Mouse (Mus musculus) lung, embryonic 14.5 days (tissue): ENCODE data around the gene Ccnd3. TPM values are rescaled to one million over a fixed set of nuclear protein-coding genes. Genes with fewer than 3 reads are reported as not detected.

Experiments
- ATAC-seq: fragments of 200-750 bp; cut with Nextera tagmentation; 2 replicates; pipeline ENCODE4 v1.8.0; 2017; ENCODE audit warnings: mild to moderate bottlenecking, moderate TSS enrichment, moderate library complexity; ENCODE audit not compliant: insufficient read depth
- DNase-seq: peaks from one replicate; pipeline ENCODE4 v3.0.0-alpha.2; 2015
- H3K27ac ChIP-seq: fragments of 300-500 bp; sonication (generic); 2 replicates; pipeline ENCODE4 v1.5.1; 2014; ENCODE audit warnings: low read depth, mild to moderate bottlenecking, moderate library complexity
- H3K27me3 ChIP-seq: fragments of 300-500 bp; sonication (generic); 2 replicates; pipeline ENCODE4 v1.6.1; 2014; ENCODE audit warnings: low read length, control low read depth; ENCODE audit not compliant: insufficient read depth
- H3K36me3 ChIP-seq: fragments of 300-500 bp; sonication (generic); 2 replicates; pipeline ENCODE4 v1.6.1; 2014; ENCODE audit warnings: control low read depth; ENCODE audit not compliant: insufficient read depth
- H3K4me1 ChIP-seq: fragments of 300-500 bp; sonication (generic); 2 replicates; pipeline ENCODE4 v1.6.1; 2014; ENCODE audit warnings: antibody characterized with exemption, control low read depth; ENCODE audit not compliant: insufficient read depth
- H3K4me2 ChIP-seq: fragments of 300-500 bp; sonication (generic); 2 replicates; pipeline ENCODE4 v1.6.1; 2014; ENCODE audit warnings: mild to moderate bottlenecking
- H3K4me3 ChIP-seq: fragments of 300-500 bp; sonication (generic); 2 replicates; pipeline ENCODE4 v1.5.1; 2014; ENCODE audit warnings: low read depth, low read length
- H3K9ac ChIP-seq: fragments of 300-500 bp; sonication (generic); 2 replicates; pipeline ENCODE4 v1.6.1; 2014
- H3K9me3 ChIP-seq: fragments of 300-500 bp; sonication (generic); 2 replicates; pipeline ENCODE4 v1.6.1; 2016; ENCODE audit warnings: low read depth, low read length, control low read depth
- CTCF ChIP-seq: IDR thresholded peaks from 2 replicates; pipeline ENCODE4 v1.5.1; 2016; ENCODE audit warnings: antibody characterized with exemption, low read depth
- WGBS: fragments of 180-500 bp; shearing (Covaris S2); extraction: QIAGEN DNeasy Blood & Tissue Kit; methylation state at CpG from one replicate; pipeline ENCODE4 v1.1.7; 2014; 5-methylcytosine and 5-hydroxymethylcytosine counted together
- polyA plus RNA-seq: library from polyadenylated mRNA; unstranded; fragments of >200 nt; fragmentation: Nextera tagmentation; extraction: Ambion mirVana; gene quantifications from 2 replicates; pipeline ENCODE4 v1.2.1, GENCODE M21; 2014

Ccnd3 gene
- polyA plus RNA-seq, 1 experiment from 2014 or later, result 308 TPM

DNA sequence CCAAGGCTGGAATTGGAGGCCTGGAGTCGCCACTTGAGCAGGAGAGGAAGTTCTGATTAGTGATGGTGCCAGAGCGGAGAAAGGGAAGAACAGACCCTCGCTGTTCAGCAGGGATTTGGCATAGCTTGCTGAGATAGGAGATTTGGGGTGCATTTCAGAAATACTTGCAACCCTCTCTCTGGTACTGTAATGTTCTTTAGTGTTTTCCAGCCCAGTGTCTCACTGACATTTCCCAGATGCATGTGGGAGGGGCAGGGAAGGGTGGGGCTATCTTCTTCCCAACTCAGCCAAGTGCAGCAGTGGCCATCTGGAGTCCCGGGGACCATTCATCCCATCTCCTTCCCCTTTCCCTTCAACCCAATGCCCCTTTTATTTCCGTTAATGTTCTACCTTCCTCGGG, 54.9 kb downstream of the Ccnd3 start:
- 0 out of 2 replicates have a peak, but pooled peaks cover 2% of the 10 kb centered on the region for H3K4me1 ChIP-seq
- H3K4me3 ChIP-seq, result no peak overlapping the region
- no peak overlapping the region for H3K9ac ChIP-seq
- H3K4me2 ChIP-seq, result no peak overlapping the region
- ATAC-seq (no peak), DNase-seq (no peak)
- 54% methylated on average over 6 of the region's 6 CpGs for WGBS
- H3K9me3 ChIP-seq, result no peaks in the 10 kb centered on the region
- no peaks in the 10 kb centered on the region for H3K27me3 ChIP-seq
- no peak for TF ChIP-seq CTCF
- H3K36me3 ChIP-seq, result no peaks in the 10 kb centered on the region
- H3K27ac ChIP-seq, result no peak overlapping the region

DNA sequence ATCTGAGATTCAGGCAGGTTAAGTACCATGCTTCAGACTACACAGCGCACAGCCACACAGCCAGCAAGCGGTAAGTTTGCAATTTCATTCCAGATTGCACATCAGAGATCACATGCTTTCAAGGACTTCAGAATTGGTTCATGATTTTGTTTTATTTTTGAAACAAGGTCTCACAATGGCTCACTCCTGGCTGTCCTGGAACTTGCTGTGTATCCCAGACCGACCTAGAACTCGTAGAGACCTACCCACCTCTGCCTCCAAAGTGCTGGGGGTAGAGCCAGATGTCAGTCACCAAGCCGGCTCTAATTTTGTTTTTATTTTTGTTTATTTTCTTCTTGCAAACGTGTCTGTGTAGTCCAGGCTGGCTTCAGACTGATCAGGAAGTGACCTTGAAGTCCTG, 58.0 kb downstream of the Ccnd3 start:
- Histone ChIP-seq H3K4me1 (no peaks in the 10 kb centered on the region), H3K4me3 (no peak overlapping the region), H3K4me2 (no peak overlapping the region), H3K27me3 (no peaks in the 10 kb centered on the region), H3K27ac (no peak overlapping the region), H3K36me3 (no peaks in the 10 kb centered on the region), H3K9ac (no peak overlapping the region), H3K9me3 (no peaks in the 10 kb centered on the region)
- WGBS, result 77% methylated on average over 6 of the region's 6 CpGs
- ATAC-seq (no peak), DNase-seq (no peak)
- no peak for TF ChIP-seq CTCF

DNA sequence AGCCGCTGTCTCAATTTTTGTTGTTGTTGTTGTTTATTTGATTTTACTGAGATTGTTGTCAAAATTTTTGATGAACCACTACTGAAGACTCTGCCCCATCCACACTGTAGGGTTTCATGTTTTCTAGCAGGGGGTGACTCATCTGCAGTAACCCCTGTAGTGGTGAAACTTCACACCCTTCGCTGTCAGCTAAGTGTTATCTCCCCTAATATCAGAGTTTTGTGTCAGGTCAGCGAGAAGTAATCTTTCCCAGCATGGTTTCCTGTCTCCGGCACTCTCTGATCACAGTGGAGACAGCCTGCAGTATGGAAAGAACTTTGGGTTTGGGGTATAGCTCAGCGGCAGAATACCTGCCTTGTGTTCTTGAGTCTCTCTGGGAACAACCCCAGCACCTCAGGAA, 59.8 kb downstream of the Ccnd3 start:
- 74% methylated on average over 5 of the region's 5 CpGs for WGBS
- Histone ChIP-seq H3K4me1 (no peaks in the 10 kb centered on the region), H3K27me3 (no peaks in the 10 kb centered on the region), H3K36me3 (no peaks in the 10 kb centered on the region), H3K4me3 (no peak overlapping the region), H3K4me2 (no peak overlapping the region), H3K9ac (no peak overlapping the region), H3K9me3 (no peaks in the 10 kb centered on the region), H3K27ac (no peak overlapping the region)
- TF ChIP-seq CTCF, result no peak
- DNase-seq (no peak), ATAC-seq (no peak)

DNA sequence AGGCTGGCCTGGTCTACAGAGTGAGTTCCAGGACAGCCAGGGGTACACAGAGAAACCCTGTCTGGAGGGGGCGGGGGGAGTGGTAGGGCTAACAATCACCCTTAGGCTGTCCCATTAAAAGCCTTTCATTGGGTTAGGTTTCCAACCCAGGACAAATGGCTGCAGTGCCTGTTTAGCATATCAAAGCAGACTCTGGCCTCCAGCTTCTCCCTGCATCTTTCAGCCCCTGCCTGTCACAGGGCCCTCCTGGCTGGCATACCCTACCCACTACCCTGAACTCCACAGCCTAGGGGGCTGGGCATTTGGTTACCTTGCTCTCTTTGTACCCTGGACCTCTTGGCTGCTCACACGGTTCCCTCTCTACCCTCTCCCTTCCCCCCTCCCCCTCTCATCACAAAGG, 61.3 kb downstream of the Ccnd3 start:
- H3K4me1 ChIP-seq, result no peaks in the 10 kb centered on the region
- H3K27ac ChIP-seq, result no peak overlapping the region
- no peaks in the 10 kb centered on the region for H3K27me3 ChIP-seq
- H3K9ac ChIP-seq, result no peak overlapping the region
- no peak for ATAC-seq
- H3K9me3 ChIP-seq, result no peaks in the 10 kb centered on the region
- no peak overlapping the region for H3K4me3 ChIP-seq
- H3K36me3 ChIP-seq, result no peaks in the 10 kb centered on the region
- H3K4me2 ChIP-seq, result no peak overlapping the region
- TF ChIP-seq CTCF, result no peak
- DNase-seq, result no peak
- WGBS, result 53% methylated on average over 2 of the region's 2 CpGs

DNA sequence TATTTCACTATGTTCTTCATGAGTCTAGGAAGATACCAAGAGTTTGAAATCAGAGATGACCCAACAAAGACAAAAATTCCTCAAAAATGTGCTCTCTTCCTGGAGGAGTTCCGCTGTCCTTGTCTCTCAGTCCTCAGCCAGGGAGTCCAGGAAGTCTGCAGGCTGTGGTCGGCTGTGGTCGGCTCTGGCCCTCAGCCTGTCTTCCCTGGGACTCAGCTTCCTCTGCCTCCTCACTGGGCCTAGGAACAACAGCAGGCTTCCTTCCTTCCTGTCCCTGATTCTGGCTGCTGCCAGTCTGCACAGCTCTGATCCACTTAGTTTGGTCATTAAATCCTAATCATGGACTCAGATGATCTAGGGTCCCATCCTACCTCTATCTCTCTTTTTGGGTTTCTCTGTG, 62.4 kb downstream of the Ccnd3 start:
- H3K9ac ChIP-seq, result no peak overlapping the region
- ATAC-seq, result peak; percentile 41; the same call in 1 of the 2 replicates
- H3K27ac ChIP-seq, result peak overlapping the region; percentile 21; the same call in 1 of the 2 replicates
- 63% methylated on average over 3 of the region's 3 CpGs for WGBS
- no peak overlapping the region for H3K4me3 ChIP-seq
- H3K27me3 ChIP-seq, result no peaks in the 10 kb centered on the region
- no peak for TF ChIP-seq CTCF
- H3K4me2 ChIP-seq, result no peak overlapping the region
- no peaks in the 10 kb centered on the region for H3K36me3 ChIP-seq
- H3K4me1 ChIP-seq, result no peaks in the 10 kb centered on the region
- peak; percentile 50 for DNase-seq
- H3K9me3 ChIP-seq, result no peaks in the 10 kb centered on the region

DNA sequence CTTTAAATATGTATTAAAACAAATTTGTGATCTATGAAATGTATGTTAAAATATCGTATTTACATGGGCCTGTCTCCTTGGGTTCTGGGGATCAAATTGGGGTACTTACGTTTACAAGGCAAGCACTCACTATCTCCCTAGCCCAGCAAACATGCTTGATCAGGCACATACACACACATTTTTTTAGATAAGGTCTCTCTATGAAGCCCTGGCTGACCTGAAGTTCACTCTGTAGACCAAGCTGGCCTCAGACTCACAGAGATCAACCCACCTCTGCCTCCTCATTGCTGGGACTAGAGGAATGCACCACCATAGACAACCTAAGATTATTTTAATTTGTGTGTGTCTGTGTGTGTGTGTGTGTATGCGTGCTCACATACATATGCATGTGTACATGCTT, 63.5 kb downstream of the Ccnd3 start:
- WGBS, result 90% methylated on average over 3 of the region's 3 CpGs
- no peak overlapping the region for H3K27ac ChIP-seq
- no peak overlapping the region for H3K4me3 ChIP-seq
- no peaks in the 10 kb centered on the region for H3K36me3 ChIP-seq
- no peaks in the 10 kb centered on the region for H3K4me1 ChIP-seq
- ATAC-seq (no peak), DNase-seq (no peak)
- no peak for TF ChIP-seq CTCF
- no peaks in the 10 kb centered on the region for H3K27me3 ChIP-seq
- H3K4me2 ChIP-seq, result no peak overlapping the region
- no peaks in the 10 kb centered on the region for H3K9me3 ChIP-seq
- H3K9ac ChIP-seq, result no peak overlapping the region

DNA sequence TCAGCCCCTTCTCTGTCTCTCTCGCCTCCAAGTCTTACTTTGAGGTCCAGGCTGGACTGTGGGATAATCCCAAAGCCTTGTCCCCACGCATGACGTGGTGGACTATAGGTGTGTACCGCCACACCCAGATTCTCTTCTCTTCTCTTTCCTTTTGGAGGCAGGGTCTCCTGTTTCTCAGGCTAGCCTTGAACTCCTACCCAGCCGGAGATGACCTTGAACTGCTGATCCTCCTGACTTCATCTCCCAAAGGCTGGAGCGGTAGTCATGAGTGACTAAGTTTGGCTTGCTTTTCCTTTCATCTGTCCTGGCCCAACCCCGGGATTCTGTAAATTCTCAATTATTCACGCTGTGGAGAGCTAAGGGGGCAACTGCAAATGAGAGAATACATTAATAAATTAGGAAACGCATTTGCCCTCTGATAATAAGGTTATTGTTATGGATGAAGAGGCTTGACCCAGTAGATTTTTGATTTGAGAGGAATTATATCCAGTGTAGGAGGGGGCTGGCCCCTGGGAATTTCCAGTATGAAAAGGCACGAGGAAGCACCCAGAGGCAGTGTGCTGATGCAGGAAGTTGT, 64.2 kb downstream of the Ccnd3 start:
- no peak for DNase-seq
- Histone ChIP-seq H3K4me1 (no peaks in the 10 kb centered on the region), H3K27ac (no peak overlapping the region), H3K9ac (no peak overlapping the region), H3K27me3 (no peaks in the 10 kb centered on the region), H3K9me3 (no peaks in the 10 kb centered on the region), H3K36me3 (no peaks in the 10 kb centered on the region), H3K4me2 (no peak overlapping the region), H3K4me3 (no peak overlapping the region)
- 85% methylated on average over 10 of the region's 10 CpGs for WGBS
- no peak for ATAC-seq
- TF ChIP-seq CTCF, result no peak

DNA sequence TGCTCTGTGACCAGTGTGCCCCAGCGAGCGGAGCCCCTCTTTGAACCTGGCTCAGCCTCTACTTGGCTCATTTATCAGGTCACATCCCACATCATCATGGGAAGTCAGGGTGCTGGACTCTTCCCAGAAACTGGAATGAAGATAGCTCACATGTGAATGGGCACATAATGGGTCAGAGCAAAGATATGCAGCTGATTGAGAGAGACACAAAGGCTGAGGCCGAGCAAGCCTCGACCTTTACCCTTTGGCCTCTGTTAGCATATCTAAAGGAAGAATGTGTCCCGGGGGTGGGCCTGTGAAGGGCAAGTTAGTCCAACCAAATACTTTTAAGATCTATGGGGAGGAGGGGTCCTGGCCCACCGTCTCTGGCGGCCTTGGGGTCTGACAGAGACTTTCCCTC, 66.8 kb downstream of the Ccnd3 start:
- no peaks in the 10 kb centered on the region for H3K9me3 ChIP-seq
- 45% methylated on average over 7 of the region's 7 CpGs for WGBS
- H3K4me2 ChIP-seq, result no peak overlapping the region
- no peaks in the 10 kb centered on the region for H3K27me3 ChIP-seq
- ATAC-seq, result no peak
- H3K9ac ChIP-seq, result no peak overlapping the region
- H3K27ac ChIP-seq, result no peak overlapping the region
- no peak for DNase-seq
- no peaks in the 10 kb centered on the region for H3K4me1 ChIP-seq
- no peak overlapping the region for H3K4me3 ChIP-seq
- no peaks in the 10 kb centered on the region for H3K36me3 ChIP-seq
- TF ChIP-seq CTCF, result no peak
